Mouse (Mus musculus) hindbrain, embryonic 12.5 days (tissue): ENCODE results near the gene Setdb1. TPM values are rescaled to one million over a fixed set of nuclear protein-coding genes. Genes with fewer than 3 reads are reported as not detected.
"Not testable (repeated sequence)": the region's sequence is repeated elsewhere in the genome, so short reads cannot be mapped to it uniquely, and the experiment has no call there.

Experiments used
- ATAC-seq: fragments of 200-750 bp; cut with Nextera tagmentation; 2 replicates; pipeline ENCODE4 v1.8.0; 2017; ENCODE audit warnings: moderate TSS enrichment; ENCODE audit not compliant: low FRiP score
- H3K27ac ChIP-seq: fragments of 300-500 bp; sonication (generic); 2 replicates; pipeline ENCODE4 v1.5.1; 2016; ENCODE audit warnings: mild to moderate bottlenecking
- H3K27me3 ChIP-seq: fragments of 300-500 bp; sonication (generic); 2 replicates; pipeline ENCODE4 v1.6.1; 2016; ENCODE audit warnings: mild to moderate bottlenecking
- H3K36me3 ChIP-seq: fragments of 300-500 bp; sonication (generic); 2 replicates; pipeline ENCODE4 v1.6.1; 2016; ENCODE audit warnings: mild to moderate bottlenecking
- H3K4me1 ChIP-seq: fragments of 300-500 bp; sonication (generic); 2 replicates; pipeline ENCODE4 v1.6.1; 2016
- H3K4me2 ChIP-seq: fragments of 300-500 bp; sonication (generic); replicated peaks from 2 replicates; pipeline ENCODE4 v1.6.1; 2016; ENCODE audit warnings: mild to moderate bottlenecking
- H3K4me3 ChIP-seq: fragments of 300-500 bp; sonication (generic); 2 replicates; pipeline ENCODE4 v1.5.1; 2016; ENCODE audit warnings: mild to moderate bottlenecking
- H3K9ac ChIP-seq: fragments of 300-500 bp; sonication (generic); 2 replicates; pipeline ENCODE4 v1.6.1; 2016; ENCODE audit warnings: mild to moderate bottlenecking, moderate library complexity
- H3K9me3 ChIP-seq: fragments of 300-500 bp; sonication (generic); replicated peaks from 2 replicates; pipeline ENCODE4 v1.6.1; 2016; ENCODE audit warnings: mild to moderate bottlenecking
- WGBS: fragments of 180-500 bp; shearing (Covaris S2); methylation state at CpG from one replicate; pipeline ENCODE4 v1.1.7; 2016; 5-methylcytosine and 5-hydroxymethylcytosine counted together
- polyA plus RNA-seq: library from polyadenylated mRNA; unstranded; fragments of >200 nt; fragmentation: Nextera tagmentation; extraction: Ambion mirVana; gene quantifications from 2 replicates; pipeline ENCODE4 v1.2.1, GENCODE M21; 2016

Gene Setdb1
- polyA plus RNA-seq, 1 experiment from 2014 or later, result 56.3 TPM

GRCm38 (mm10) chr3:95343356-95344000, 13.5 kb downstream of the Setdb1 start:
- peaks cover 87% of the 10 kb centered on the region for H3K36me3 ChIP-seq
- H3K4me2 ChIP-seq, result not testable (repeated sequence)
- WGBS, result 97% methylated on average over 9 of the region's 9 CpGs

GRCm38 (mm10) chr3:95338251-95338650, 18.8 kb downstream of the Setdb1 start:
- Histone ChIP-seq H3K27me3 (no peaks in the 10 kb centered on the region), H3K4me2 (no peak overlapping the region), H3K9ac (no peak overlapping the region), H3K4me1 (no peaks in the 10 kb centered on the region), H3K27ac (no peak overlapping the region), H3K9me3 (no peaks in the 10 kb centered on the region), H3K36me3 (peaks cover 94% of the 10 kb centered on the region), H3K4me3 (no peak overlapping the region)
- WGBS, result 94% methylated on average over 4 of the region's 4 CpGs
- no peak for ATAC-seq

More at GRCm38 (mm10) chr3:95343356-95344000, 13.5 kb downstream of the Setdb1 start:
- H3K27ac ChIP-seq, H3K9me3 ChIP-seq, H3K9ac ChIP-seq, H3K4me1 ChIP-seq, H3K27me3 ChIP-seq, ATAC-seq, H3K4me3 ChIP-seq: not testable (repeated sequence)

- Histone ChIP-seq H3K4me1 (no peaks in the 10 kb centered on the region), H3K9me3 (no peaks in the 10 kb centered on the region), H3K9ac (no peak overlapping the region), H3K27me3 (no peaks in the 10 kb centered on the region), H3K4me3 (no peak overlapping the region), H3K4me2 (no peak overlapping the region), H3K36me3 (peaks cover 94% of the 10 kb centered on the region), H3K27ac (no peak overlapping the region)
- 94% methylated on average over 4 of the region's 4 CpGs for WGBS
- no peak for ATAC-seq
Measured at GRCm38 (mm10) chr3:95337345-95337744, 19.7 kb downstream of the Setdb1 start.

- Histone ChIP-seq H3K27me3 (no peaks in the 10 kb centered on the region), H3K9me3 (no peaks in the 10 kb centered on the region), H3K4me1 (no peaks in the 10 kb centered on the region), H3K36me3 (peaks cover 79% of the 10 kb centered on the region), H3K4me2 (no peak overlapping the region), H3K9ac (no peak overlapping the region), H3K27ac (no peak overlapping the region), H3K4me3 (no peak overlapping the region)
- ATAC-seq, result no peak
- WGBS, result 75% methylated on average over 1 of the region's 1 CpGs
Measured at GRCm38 (mm10) chr3:95331528-95331927, 25.5 kb downstream of the Setdb1 start.

- H3K4me3 ChIP-seq, result no peak overlapping the region
- no peaks in the 10 kb centered on the region for H3K27me3 ChIP-seq
- no peak overlapping the region for H3K4me2 ChIP-seq
- no peak for ATAC-seq
- peaks cover 83% of the 10 kb centered on the region for H3K36me3 ChIP-seq
- H3K9me3 ChIP-seq, result no peaks in the 10 kb centered on the region
- WGBS, result 98% methylated on average over 1 of the region's 1 CpGs
- no peaks in the 10 kb centered on the region for H3K4me1 ChIP-seq
- H3K27ac ChIP-seq, result no peak overlapping the region
- H3K9ac ChIP-seq, result no peak overlapping the region
Measured at GRCm38 (mm10) chr3:95328803-95329404, 28.1 kb downstream of the Setdb1 start.

- 97% methylated on average over 6 of the region's 6 CpGs for WGBS
- H3K27me3 ChIP-seq, result no peaks in the 10 kb centered on the region
- H3K4me1 ChIP-seq, result 0 out of 2 replicates have a peak, but pooled peaks cover 4% of the 10 kb centered on the region
- peaks cover 90% of the 10 kb centered on the region for H3K36me3 ChIP-seq
- no peak overlapping the region for H3K4me2 ChIP-seq
- ATAC-seq, result no peak
- H3K9me3 ChIP-seq, result no peaks in the 10 kb centered on the region
- H3K4me3 ChIP-seq, result no peak overlapping the region
- H3K27ac ChIP-seq, result no peak overlapping the region
- no peak overlapping the region for H3K9ac ChIP-seq
Measured at GRCm38 (mm10) chr3:95324454-95325144, 32.4 kb downstream of the Setdb1 start.

GRCm38 (mm10) chr3:95323429-95323828, 33.6 kb downstream of the Setdb1 start:
- H3K9me3 ChIP-seq, result no peaks in the 10 kb centered on the region
- no peak overlapping the region for H3K4me3 ChIP-seq
- H3K4me2 ChIP-seq, result no peak overlapping the region
- WGBS, result 95% methylated on average over 3 of the region's 3 CpGs
- peaks cover 84% of the 10 kb centered on the region for H3K36me3 ChIP-seq
- no peak overlapping the region for H3K9ac ChIP-seq
- no peaks in the 10 kb centered on the region for H3K27me3 ChIP-seq
- no peak for ATAC-seq
- no peak overlapping the region for H3K27ac ChIP-seq
- H3K4me1 ChIP-seq, result peaks cover 11% of the 10 kb centered on the region; the same call in 1 of the 2 replicates

GRCm38 (mm10) chr3:95319701-95320625, 37.0 kb downstream of the Setdb1 start:
- peaks cover 52% of the 10 kb centered on the region for H3K36me3 ChIP-seq
- no peak overlapping the region for H3K4me3 ChIP-seq
- ATAC-seq, result no peak
- H3K9me3 ChIP-seq, result no peaks in the 10 kb centered on the region
- H3K27me3 ChIP-seq, result no peaks in the 10 kb centered on the region
- no peak overlapping the region for H3K27ac ChIP-seq
- 59% methylated on average over 12 of the region's 12 CpGs for WGBS
- no peak overlapping the region for H3K9ac ChIP-seq
- peaks cover 32% of the 10 kb centered on the region for H3K4me1 ChIP-seq
- no peak overlapping the region for H3K4me2 ChIP-seq

- no peak overlapping the region for H3K27ac ChIP-seq
- H3K9me3 ChIP-seq, result no peaks in the 10 kb centered on the region
- WGBS, result 80% methylated on average over 2 of the region's 2 CpGs
- no peak for ATAC-seq
- H3K9ac ChIP-seq, result no peak overlapping the region
- H3K4me1 ChIP-seq, result peaks cover 32% of the 10 kb centered on the region
- H3K4me2 ChIP-seq, result no peak overlapping the region
- peaks cover 43% of the 10 kb centered on the region for H3K36me3 ChIP-seq
- no peak overlapping the region for H3K4me3 ChIP-seq
- H3K27me3 ChIP-seq, result no peaks in the 10 kb centered on the region
Measured at GRCm38 (mm10) chr3:95319110-95319509, 37.9 kb downstream of the Setdb1 start.

- Histone ChIP-seq H3K4me3 (no peak overlapping the region), H3K27me3 (no peaks in the 10 kb centered on the region), H3K9ac (0 out of 2 replicates have a peak overlapping the region, but pooled peaks have one; percentile 33), H3K27ac (no peak overlapping the region), H3K4me1 (peaks cover 35% of the 10 kb centered on the region), H3K36me3 (peaks cover 38% of the 10 kb centered on the region), H3K9me3 (no peaks in the 10 kb centered on the region), H3K4me2 (no peak overlapping the region)
- ATAC-seq, result no peak
- WGBS, result 52% methylated on average over 6 of the region's 6 CpGs
Measured at GRCm38 (mm10) chr3:95318548-95318947, 38.5 kb downstream of the Setdb1 start.

GRCm38 (mm10) chr3:95317414-95318080, 39.5 kb downstream of the Setdb1 start:
- H3K4me1 ChIP-seq, result peaks cover 36% of the 10 kb centered on the region
- no peaks in the 10 kb centered on the region for H3K27me3 ChIP-seq
- no peak overlapping the region for H3K27ac ChIP-seq
- H3K4me2 ChIP-seq, result 0 out of 2 replicates have a peak overlapping the region, but pooled peaks have one; percentile 0
- no peak for ATAC-seq
- H3K36me3 ChIP-seq, result peaks cover 28% of the 10 kb centered on the region
- WGBS, result 20% methylated on average over 12 of the region's 12 CpGs
- H3K9ac ChIP-seq, result peak overlapping the region; percentile 41; the same call in 1 of the 2 replicates
- no peaks in the 10 kb centered on the region for H3K9me3 ChIP-seq
- no peak overlapping the region for H3K4me3 ChIP-seq
